Mouse (Mus musculus) midbrain, embryonic 16.5 days (tissue): ENCODE data around the gene Pde4d. TPM values are rescaled to one million over a fixed set of nuclear protein-coding genes. Genes with fewer than 3 reads are reported as not detected.

Experiments
- ATAC-seq: fragments of 200-750 bp; cut with Nextera tagmentation; 2 replicates; pipeline ENCODE4 v1.8.0; 2017; ENCODE audit warnings: moderate TSS enrichment
- H3K27ac ChIP-seq: fragments of 300-500 bp; sonication (generic); 2 replicates; pipeline ENCODE4 v1.5.1; 2014; ENCODE audit warnings: mild to moderate bottlenecking, low read length, mixed read lengths
- H3K27me3 ChIP-seq: fragments of 300-500 bp; sonication (generic); 2 replicates; pipeline ENCODE4 v1.6.1; 2014; ENCODE audit warnings: low read depth, low read length, mixed read lengths; ENCODE audit not compliant: control insufficient read depth, insufficient read depth
- H3K36me3 ChIP-seq: fragments of 300-500 bp; sonication (generic); 2 replicates; pipeline ENCODE4 v1.6.1; 2014; ENCODE audit warnings: mild to moderate bottlenecking, low read length, moderate library complexity, mixed read lengths; ENCODE audit not compliant: control insufficient read depth, insufficient read depth
- H3K4me1 ChIP-seq: fragments of 300-500 bp; sonication (generic); 2 replicates; pipeline ENCODE4 v1.6.1; 2014; ENCODE audit warnings: mild to moderate bottlenecking, low read length, mixed read lengths; ENCODE audit not compliant: control insufficient read depth, insufficient read depth
- H3K4me2 ChIP-seq: fragments of 300-500 bp; sonication (generic); 2 replicates; pipeline ENCODE4 v1.6.1; 2014; ENCODE audit warnings: mild to moderate bottlenecking, low read length, mixed read lengths
- H3K4me3 ChIP-seq: fragments of 300-500 bp; sonication (generic); 2 replicates; pipeline ENCODE4 v1.5.1; 2014; ENCODE audit warnings: low read depth, mild to moderate bottlenecking, low read length, moderate library complexity, mixed read lengths
- H3K9ac ChIP-seq: fragments of 300-500 bp; sonication (generic); 2 replicates; pipeline ENCODE4 v1.6.1; 2014; ENCODE audit warnings: low read depth, low read length, mixed read lengths
- H3K9me3 ChIP-seq: fragments of 300-500 bp; sonication (generic); replicated peaks from 2 replicates; pipeline ENCODE4 v1.6.1; 2014; ENCODE audit warnings: mild to moderate bottlenecking, low read length, mixed read lengths; ENCODE audit not compliant: control insufficient read depth, poor library complexity, severe bottlenecking
- WGBS: fragments of 180-500 bp; shearing (Covaris S2); extraction: QIAGEN DNeasy Blood & Tissue Kit; methylation state at CpG from one replicate; pipeline ENCODE4 v1.1.7; 2014; 5-methylcytosine and 5-hydroxymethylcytosine counted together
- polyA plus RNA-seq: library from polyadenylated mRNA; unstranded; fragments of >200 nt; fragmentation: Nextera tagmentation; extraction: Ambion mirVana; gene quantifications from 2 replicates; pipeline ENCODE4 v1.2.1, GENCODE M21; 2015

The Pde4d gene
- polyA plus RNA-seq, 1 experiment from 2014 or later: 22.6 TPM

DNA sequence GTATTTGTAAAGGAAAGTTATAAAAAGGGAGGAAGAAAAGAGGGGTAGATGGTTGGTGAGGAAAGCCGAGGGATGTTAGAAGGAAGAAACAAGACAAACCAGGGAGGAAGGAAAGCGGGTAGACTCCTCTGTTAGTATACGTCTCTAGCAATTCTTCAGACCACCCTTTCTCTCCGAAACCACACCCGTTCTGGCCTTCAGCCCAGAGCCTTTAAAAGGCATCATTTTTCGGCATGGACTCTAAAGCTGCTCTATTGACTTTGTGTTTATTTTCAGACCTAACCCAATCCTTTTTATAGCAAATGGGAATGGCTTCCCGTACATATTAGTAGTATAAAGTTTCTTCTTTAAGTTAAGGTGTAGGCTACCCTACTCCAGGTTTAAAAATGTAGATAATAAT is 1057.0 kb downstream of the Pde4d start:
- H3K4me1 ChIP-seq: 0 out of 2 replicates have a peak, but pooled peaks cover 2% of the 10 kb centered on the region
- WGBS: 75% methylated on average over 7 of the region's 7 CpGs
- no peak overlapping the region for H3K9ac ChIP-seq

DNA sequence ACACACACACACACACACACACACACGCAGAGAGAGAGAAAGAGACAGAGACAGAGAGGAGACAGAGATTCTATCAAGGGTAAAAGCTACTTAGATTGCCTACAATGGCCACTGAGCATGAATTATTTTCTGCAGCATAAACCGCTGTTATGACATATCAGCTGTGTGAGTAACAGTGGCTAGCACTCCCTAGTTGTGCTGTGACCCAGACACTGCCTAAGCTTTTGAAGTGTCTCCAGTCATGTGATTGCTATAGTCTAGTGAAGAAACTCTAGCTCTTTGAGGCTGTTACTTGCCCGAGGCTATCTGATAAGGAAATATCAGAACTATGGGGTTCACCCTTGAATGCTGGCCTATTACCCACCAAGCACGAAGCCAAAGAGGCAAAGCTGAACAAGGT is 1058.7 kb downstream of the Pde4d start:
- no peak overlapping the region for H3K4me3 ChIP-seq
- WGBS: 82% methylated on average over 4 of the region's 4 CpGs
- H3K9ac ChIP-seq: no peak overlapping the region
- no peaks in the 10 kb centered on the region for H3K27me3 ChIP-seq
- no peaks in the 10 kb centered on the region for H3K36me3 ChIP-seq
- H3K4me1 ChIP-seq: 0 out of 2 replicates have a peak, but pooled peaks cover 2% of the 10 kb centered on the region
- H3K9me3 ChIP-seq: no peaks in the 10 kb centered on the region
- no peak overlapping the region for H3K4me2 ChIP-seq
- no peak overlapping the region for H3K27ac ChIP-seq
- ATAC-seq: peak; percentile 32; the same call in 1 of the 2 replicates

More for the DNA sequence above, 1057.0 kb downstream of the Pde4d start:
- Histone ChIP-seq H3K4me3 (no peak overlapping the region), H3K36me3 (no peaks in the 10 kb centered on the region), H3K4me2 (no peak overlapping the region), H3K27ac (no peak overlapping the region), H3K27me3 (no peaks in the 10 kb centered on the region), H3K9me3 (no peaks in the 10 kb centered on the region)
- no peak for ATAC-seq

- Histone ChIP-seq H3K27me3 (no peaks in the 10 kb centered on the region), H3K36me3 (no peaks in the 10 kb centered on the region), H3K27ac (no peak overlapping the region), H3K9me3 (no peaks in the 10 kb centered on the region), H3K4me2 (no peak overlapping the region), H3K4me3 (no peak overlapping the region), H3K4me1 (peaks cover 3% of the 10 kb centered on the region; the same call in 1 of the 2 replicates), H3K9ac (no peak overlapping the region)
- WGBS: 53% methylated on average over 1 of the region's 1 CpGs
- no peak for ATAC-seq
These were observed 1068.4 kb downstream of the Pde4d start for GRCm38 (mm10) chr13:109518194-109518593.

- no peak overlapping the region for H3K4me3 ChIP-seq
- ATAC-seq: no peak
- WGBS: 47% methylated on average over 3 of the region's 3 CpGs
- peaks cover 3% of the 10 kb centered on the region; the same call in 1 of the 2 replicates for H3K4me1 ChIP-seq
- H3K9ac ChIP-seq: no peak overlapping the region
- no peak overlapping the region for H3K4me2 ChIP-seq
- no peaks in the 10 kb centered on the region for H3K27me3 ChIP-seq
- H3K9me3 ChIP-seq: no peaks in the 10 kb centered on the region
- no peak overlapping the region for H3K27ac ChIP-seq
- no peaks in the 10 kb centered on the region for H3K36me3 ChIP-seq
These were observed 1069.7 kb downstream of the Pde4d start for GRCm38 (mm10) chr13:109519485-109519884.

GRCm38 (mm10) chr13:109519966-109520646 is 1070.4 kb downstream of the Pde4d start:
- H3K4me2 ChIP-seq: no peak overlapping the region
- peaks cover 3% of the 10 kb centered on the region; the same call in 1 of the 2 replicates for H3K4me1 ChIP-seq
- H3K27ac ChIP-seq: no peak overlapping the region
- no peak overlapping the region for H3K9ac ChIP-seq
- no peaks in the 10 kb centered on the region for H3K27me3 ChIP-seq
- ATAC-seq: no peak
- no peaks in the 10 kb centered on the region for H3K9me3 ChIP-seq
- 90% methylated on average over 2 of the region's 2 CpGs for WGBS
- H3K4me3 ChIP-seq: no peak overlapping the region
- H3K36me3 ChIP-seq: no peaks in the 10 kb centered on the region

DNA sequence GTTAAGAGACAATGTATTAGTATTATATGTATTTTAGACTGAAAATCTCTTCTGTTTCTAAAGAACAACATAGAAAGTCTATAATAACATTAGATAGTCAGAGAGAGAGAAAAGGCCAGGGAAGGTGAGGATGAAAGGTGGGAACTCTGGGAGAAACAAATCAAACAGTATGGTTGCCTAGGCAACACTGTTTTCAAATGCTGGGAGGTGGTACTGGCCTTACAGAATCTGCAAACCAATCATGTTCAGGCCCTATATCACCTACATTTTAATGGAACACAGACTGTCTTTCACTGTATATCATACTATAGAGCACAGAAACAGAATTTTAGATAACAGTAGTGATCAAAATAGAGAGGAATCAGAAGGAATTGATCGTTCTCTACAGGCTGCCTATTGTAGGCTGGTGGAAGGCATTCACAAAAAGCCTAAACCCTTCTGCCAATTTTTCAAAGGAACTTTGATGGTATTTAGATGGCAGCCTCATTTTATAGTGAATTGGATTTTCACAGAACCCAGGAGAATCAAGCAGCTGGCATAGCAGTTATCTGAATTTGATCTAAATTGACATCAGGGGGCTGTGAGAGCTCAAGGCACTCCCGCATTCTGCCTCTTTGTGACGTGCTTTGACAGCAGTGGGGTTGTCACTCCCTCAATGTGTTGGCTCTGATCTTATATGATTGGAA is 1084.2 kb downstream of the Pde4d start:
- H3K4me1 ChIP-seq: peaks cover 31% of the 10 kb centered on the region
- H3K27ac ChIP-seq: peak overlapping the region; percentile 79
- no peak overlapping the region for H3K4me3 ChIP-seq
- ATAC-seq: peak; percentile 76
- H3K36me3 ChIP-seq: no peaks in the 10 kb centered on the region
- H3K4me2 ChIP-seq: 0 out of 2 replicates have a peak overlapping the region, but pooled peaks have one; percentile 25
- no peaks in the 10 kb centered on the region for H3K9me3 ChIP-seq
- no peak overlapping the region for H3K9ac ChIP-seq
- WGBS: 8% methylated on average over 3 of the region's 3 CpGs
- H3K27me3 ChIP-seq: no peaks in the 10 kb centered on the region

DNA sequence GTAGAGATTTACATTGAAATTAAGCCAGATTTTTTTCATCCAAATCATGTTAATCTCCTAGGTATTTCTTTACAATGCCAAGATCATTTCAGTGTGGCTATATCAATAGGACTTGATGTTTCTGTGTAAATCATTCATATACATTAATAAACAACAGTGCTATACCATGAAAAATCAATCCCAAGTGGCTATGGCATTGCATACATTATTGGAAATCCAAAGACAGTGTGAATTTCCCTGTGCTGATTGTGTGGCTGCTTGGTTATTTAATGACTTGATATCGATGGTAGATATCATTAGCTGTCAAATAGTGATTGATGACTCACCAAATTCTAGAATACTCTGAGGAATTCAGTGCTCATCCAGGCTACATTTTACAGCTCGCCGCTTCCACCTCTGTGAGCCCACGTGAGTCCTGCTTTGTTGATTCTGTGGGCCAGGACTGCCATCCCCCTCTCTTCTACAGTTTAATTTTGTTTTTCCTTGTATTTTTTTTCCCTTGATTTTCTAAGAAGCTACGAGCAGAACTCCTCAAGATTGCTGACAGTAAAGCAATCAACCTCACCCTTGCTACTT is 1085.0 kb downstream of the Pde4d start:
- ATAC-seq: 0 out of 2 replicates have a peak, but pooled peaks have one; percentile 18
- peaks cover 29% of the 10 kb centered on the region for H3K4me1 ChIP-seq
- H3K27ac ChIP-seq: peak overlapping the region; percentile 79
- no peak overlapping the region for H3K4me2 ChIP-seq
- no peak overlapping the region for H3K4me3 ChIP-seq
- 69% methylated on average over 5 of the region's 5 CpGs for WGBS
- no peaks in the 10 kb centered on the region for H3K9me3 ChIP-seq
- H3K9ac ChIP-seq: no peak overlapping the region
- H3K27me3 ChIP-seq: no peaks in the 10 kb centered on the region
- H3K36me3 ChIP-seq: no peaks in the 10 kb centered on the region

DNA sequence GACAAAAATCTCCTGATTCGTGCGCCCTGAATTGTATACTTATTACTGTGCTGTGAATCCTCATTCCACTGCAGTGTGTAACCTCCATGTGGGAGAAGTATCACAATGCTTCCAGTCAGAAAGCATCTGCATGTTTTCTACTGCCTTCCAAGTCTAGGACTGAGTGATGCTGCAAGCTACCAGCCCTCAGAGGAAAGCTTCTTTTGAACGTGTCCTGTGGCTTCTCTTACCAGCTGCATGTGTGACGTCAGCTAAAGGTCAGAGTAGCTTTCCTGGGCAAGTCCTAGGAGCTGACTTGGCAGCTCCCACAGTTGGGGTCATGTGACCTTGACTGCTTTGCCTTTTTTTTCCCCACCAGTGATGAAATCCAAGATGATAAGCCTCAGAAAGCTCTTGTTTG is 1086.9 kb downstream of the Pde4d start:
- no peaks in the 10 kb centered on the region for H3K27me3 ChIP-seq
- H3K36me3 ChIP-seq: no peaks in the 10 kb centered on the region
- no peak for ATAC-seq
- H3K4me2 ChIP-seq: no peak overlapping the region
- WGBS: 48% methylated on average over 4 of the region's 4 CpGs
- no peak overlapping the region for H3K9ac ChIP-seq
- H3K27ac ChIP-seq: no peak overlapping the region
- H3K9me3 ChIP-seq: no peaks in the 10 kb centered on the region
- H3K4me3 ChIP-seq: no peak overlapping the region
- peaks cover 29% of the 10 kb centered on the region for H3K4me1 ChIP-seq

DNA sequence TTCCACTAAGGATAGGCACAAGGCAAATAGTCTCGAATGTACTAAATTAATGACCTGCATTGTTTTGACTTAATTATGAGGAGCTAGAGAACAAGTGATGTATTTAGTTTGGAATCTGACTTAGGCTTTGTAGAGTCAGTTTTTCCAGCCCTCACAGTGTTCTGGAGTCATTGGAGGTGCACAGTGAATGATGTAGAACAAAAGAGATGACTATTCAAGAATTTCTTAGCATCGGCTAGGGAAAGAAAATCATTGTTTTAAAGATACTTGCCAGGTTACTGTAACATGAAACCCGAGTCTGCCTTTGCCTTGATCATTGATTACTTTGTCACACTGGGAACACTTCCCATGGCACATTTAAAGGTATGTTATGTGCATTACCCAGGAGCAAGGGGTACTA is 1089.6 kb downstream of the Pde4d start:
- no peak overlapping the region for H3K27ac ChIP-seq
- H3K4me1 ChIP-seq: peaks cover 14% of the 10 kb centered on the region
- no peaks in the 10 kb centered on the region for H3K9me3 ChIP-seq
- H3K4me3 ChIP-seq: no peak overlapping the region
- no peak overlapping the region for H3K4me2 ChIP-seq
- no peak for ATAC-seq
- H3K36me3 ChIP-seq: no peaks in the 10 kb centered on the region
- H3K27me3 ChIP-seq: no peaks in the 10 kb centered on the region
- no peak overlapping the region for H3K9ac ChIP-seq
- 68% methylated on average over 3 of the region's 3 CpGs for WGBS
